Mouse (Mus musculus): ENCODE results near the gene Gm33543. TPM values are rescaled to one million over a fixed set of nuclear protein-coding genes. Genes with fewer than 3 reads are reported as not detected.

Gm33543 gene
- total RNA-seq, 2 experiments from 2014 or later, result not detected

- no peak for ATAC-seq (replicated peaks; ENCODE audit: low FRiP score, poor library complexity, severe bottlenecking)
Observed at GRCm38 (mm10) chr10:95780881-95781600, 61.7 kb downstream of the Gm33543 start.

GRCm38 (mm10) chr10:95779801-95780385 is 62.8 kb downstream of the Gm33543 start:
- ATAC-seq (replicated peaks; ENCODE audit: low FRiP score, poor library complexity, severe bottlenecking), result no peak

- no peak for ATAC-seq (replicated peaks; ENCODE audit: low FRiP score, poor library complexity, severe bottlenecking)
Observed at GRCm38 (mm10) chr10:95778622-95779021, 64.1 kb downstream of the Gm33543 start.

- ATAC-seq (replicated peaks; ENCODE audit: low FRiP score, poor library complexity, severe bottlenecking), result no peak
Observed at GRCm38 (mm10) chr10:95777701-95778320, 64.9 kb downstream of the Gm33543 start.

GRCm38 (mm10) chr10:95777071-95777470 is 65.7 kb downstream of the Gm33543 start:
- no peak for ATAC-seq (replicated peaks; ENCODE audit: low FRiP score, poor library complexity, severe bottlenecking)

GRCm38 (mm10) chr10:95774856-95775255 is 67.9 kb downstream of the Gm33543 start:
- ATAC-seq (replicated peaks; ENCODE audit: low FRiP score, poor library complexity, severe bottlenecking), result no peak

- no peak for ATAC-seq (replicated peaks; ENCODE audit: low FRiP score, poor library complexity, severe bottlenecking)
Observed at GRCm38 (mm10) chr10:95774001-95774628, 68.6 kb downstream of the Gm33543 start.

Other genes starting within 250 kb of the Gm33543 start
- gene Anapc15-ps, start 169.5 kb downstream of the Gm33543 start, total RNA-seq (2015; ENCODE audit: low replicate concordance), result not detected in 2 replicates
- gene Anapc15-ps, start 169.5 kb downstream of the Gm33543 start, total RNA-seq (2017; ENCODE audit: low replicate concordance), result not detected in 2 replicates
- 5.0 and 8.6 TPM in 2 replicates for gene Eea1, start 97.7 kb upstream of the Gm33543 start, total RNA-seq (2015; ENCODE audit: low replicate concordance)
- gene Eea1, start 97.7 kb upstream of the Gm33543 start, total RNA-seq (2017; ENCODE audit: low replicate concordance), result 10.8 and 14.8 TPM in 2 replicates